Mouse (Mus musculus) mature B cell (primary cell): ENCODE measurements around the gene Galnt12.

Source experiments
- in situ Hi-C: fragments of 300-500 bp; cut with MboI; formaldehyde crosslinking; loops from 2 replicates; pipeline ENCODE4 v1.14.3; 2019

Galnt12 gene

GRCm38 (mm10) chr4:47103561-47103960, 11.9 kb downstream of the Galnt12 start:
- in situ Hi-C loops = no loop called here

DNA sequence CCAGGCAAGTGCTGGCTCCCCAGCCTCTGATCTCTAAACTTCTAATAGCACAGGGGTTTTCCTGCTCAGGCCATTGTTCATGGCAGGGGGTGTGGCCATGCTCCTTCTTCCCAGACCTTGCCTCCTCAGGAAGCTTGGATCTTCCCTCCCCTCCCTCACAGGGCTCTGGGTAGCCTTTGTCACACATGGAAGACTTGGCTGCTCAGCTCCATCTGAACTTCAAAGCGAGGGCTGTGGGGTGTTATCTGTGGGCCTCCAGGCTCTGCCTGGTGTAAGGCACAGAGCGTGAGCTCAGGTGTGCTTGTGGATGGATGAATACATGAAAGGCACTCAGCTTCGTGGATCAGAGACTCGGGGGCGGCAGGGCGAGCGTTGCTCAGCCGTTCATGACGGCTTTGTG, 20.2 kb downstream of the Galnt12 start:
- in situ Hi-C loops = no loop called here

- in situ Hi-C loops = no loop called here
Measured at GRCm38 (mm10) chr4:47112560-47112959, 20.9 kb downstream of the Galnt12 start.

- in situ Hi-C loops = no loop called here
Measured at GRCm38 (mm10) chr4:47122051-47122706, 30.5 kb downstream of the Galnt12 start.

DNA sequence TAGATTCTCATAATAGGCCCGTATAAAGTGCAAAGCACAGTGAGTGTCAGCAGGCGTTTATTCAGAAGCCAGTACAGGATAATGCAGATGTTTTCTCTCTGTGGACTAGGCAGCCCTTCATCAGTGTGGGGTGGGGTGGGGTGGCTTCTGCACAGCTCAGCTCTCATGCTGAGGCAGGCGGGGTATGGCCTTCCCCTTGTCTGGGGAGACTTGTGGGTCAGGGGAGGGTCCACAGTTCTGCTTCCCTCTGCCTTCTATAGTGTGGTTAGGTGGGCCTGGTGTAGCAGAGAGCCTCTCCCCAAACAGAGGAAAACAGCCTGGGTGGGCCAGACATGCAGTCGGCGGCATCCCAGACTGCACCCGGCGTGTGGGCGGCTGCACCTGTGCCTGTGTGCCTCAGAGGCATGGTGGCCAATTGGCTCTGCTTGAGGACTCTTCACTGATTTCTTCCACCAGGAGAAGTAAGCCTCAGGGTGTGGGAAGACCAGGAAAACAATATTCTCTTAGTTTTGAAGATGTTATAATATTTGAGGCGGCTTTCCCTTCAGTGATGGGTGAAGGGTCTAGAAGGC, 32.5 kb downstream of the Galnt12 start:
- in situ Hi-C loops = no loop called here

DNA sequence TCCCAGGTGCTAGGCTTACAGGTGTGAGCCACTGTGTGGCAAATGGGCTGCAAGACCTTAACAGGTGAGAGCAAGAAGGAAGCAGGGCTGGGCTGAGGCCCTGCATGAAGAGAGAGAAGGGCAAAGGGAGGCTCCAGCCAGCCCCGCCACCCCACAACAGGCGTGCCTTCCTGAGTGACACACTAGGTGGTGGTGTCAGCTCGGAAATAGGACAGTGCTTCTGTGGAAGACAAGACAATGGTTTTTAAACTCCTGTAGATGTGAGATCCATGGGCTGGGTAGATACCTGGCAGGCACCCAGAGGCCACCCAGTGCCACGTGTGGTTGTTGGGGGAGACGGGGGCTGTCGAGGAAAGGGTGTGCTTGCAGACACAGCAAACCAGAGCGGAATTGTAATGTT, 36.8 kb downstream of the Galnt12 start:
- in situ Hi-C loops = no loop called here

GRCm38 (mm10) chr4:47129572-47129971, 37.9 kb downstream of the Galnt12 start:
- in situ Hi-C loops = no loop called here

DNA sequence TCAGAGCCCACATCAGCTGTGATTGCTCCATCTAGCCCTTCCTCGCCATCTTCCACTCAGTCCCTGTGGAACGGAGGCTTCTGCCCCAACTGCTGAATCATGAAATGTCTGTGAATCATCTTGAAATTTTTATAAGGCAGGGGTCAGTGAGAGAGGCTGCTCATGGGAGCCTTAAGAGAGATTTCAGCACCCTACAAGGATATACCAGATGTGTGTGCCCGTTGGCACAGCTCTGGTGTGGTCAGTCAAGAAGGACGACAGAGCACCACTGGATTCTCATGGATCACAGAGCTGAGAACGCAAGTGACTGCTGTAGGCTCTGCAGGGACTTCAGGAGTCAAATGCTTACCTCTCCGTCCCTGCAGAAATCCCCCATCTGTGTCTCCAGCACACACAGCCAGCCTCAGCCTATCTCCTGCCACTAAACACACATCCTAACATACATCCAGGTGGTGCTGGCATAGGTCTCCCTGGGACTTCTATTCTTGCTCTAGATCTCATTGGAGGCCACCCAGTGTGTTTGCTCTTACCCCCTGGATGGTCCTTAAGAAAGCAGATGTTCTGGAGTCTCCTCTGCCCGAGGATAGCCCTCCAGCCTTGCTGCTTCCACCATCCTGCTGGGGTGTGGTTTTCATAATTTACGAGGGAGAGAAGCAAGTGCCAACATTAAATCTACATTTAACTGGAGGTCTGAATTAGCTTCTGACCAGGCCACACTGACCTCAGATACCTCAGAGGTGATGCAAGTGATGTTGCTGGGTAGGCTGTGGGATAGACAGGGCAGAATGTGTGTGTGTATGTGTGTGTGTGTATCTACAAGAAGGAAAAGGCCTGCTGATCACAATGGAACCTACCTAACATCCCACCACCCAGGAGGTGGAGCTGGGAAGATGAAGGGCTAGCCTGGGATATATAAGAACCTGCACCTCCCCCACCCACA, 38.7 kb downstream of the Galnt12 start:
- in situ Hi-C loops = no loop called here

GRCm38 (mm10) chr4:47131931-47132330, 40.2 kb downstream of the Galnt12 start:
- in situ Hi-C loops = no loop called here

GRCm38 (mm10) chr4:47132413-47132812, 40.7 kb downstream of the Galnt12 start:
- in situ Hi-C loops = no loop called here

- in situ Hi-C loops = no loop called here
Measured at GRCm38 (mm10) chr4:47136699-47137101, 45.0 kb downstream of the Galnt12 start.

DNA sequence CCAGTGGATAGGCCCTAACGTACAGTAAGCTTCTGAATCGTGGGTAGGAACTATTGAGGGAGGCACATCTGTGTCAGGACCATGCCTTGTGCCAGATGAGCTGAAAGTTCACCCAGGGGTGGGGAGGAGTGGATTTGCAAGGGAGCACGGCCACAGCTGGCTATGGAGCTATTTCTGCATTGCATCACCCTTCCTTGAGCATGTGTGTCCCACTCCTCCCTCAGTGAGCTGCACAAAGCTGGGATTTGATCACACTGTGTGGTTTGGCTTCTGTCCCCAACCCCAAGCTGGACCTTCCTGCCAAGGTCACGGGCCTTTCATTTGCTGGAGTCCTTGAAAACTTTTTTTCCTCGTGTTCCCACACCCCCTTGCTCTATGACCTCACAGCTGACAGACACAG, 45.8 kb downstream of the Galnt12 start:
- in situ Hi-C loops = no loop called here

DNA sequence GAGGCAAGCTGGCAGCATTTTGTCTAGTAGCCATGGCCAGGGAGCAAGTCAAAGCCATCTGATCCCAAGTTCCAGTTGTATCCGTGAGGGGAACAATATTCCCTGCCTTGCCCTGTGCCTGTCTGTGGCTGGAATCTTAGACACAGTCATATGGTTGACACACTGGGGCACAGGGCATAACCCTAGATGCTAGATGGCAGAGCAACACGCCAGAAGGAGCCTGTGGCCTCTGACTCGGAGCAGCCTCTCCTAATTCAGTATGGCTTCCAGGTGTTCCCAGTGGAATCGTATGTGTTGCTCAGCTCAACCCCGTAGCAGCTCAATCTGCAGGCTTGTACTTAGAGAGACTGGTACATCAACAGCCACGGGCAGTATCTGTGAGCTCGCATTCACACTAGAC, 46.7 kb downstream of the Galnt12 start:
- in situ Hi-C loops = no loop called here

- in situ Hi-C loops = no loop called here
Measured at GRCm38 (mm10) chr4:47138967-47139777, 47.5 kb downstream of the Galnt12 start.

DNA sequence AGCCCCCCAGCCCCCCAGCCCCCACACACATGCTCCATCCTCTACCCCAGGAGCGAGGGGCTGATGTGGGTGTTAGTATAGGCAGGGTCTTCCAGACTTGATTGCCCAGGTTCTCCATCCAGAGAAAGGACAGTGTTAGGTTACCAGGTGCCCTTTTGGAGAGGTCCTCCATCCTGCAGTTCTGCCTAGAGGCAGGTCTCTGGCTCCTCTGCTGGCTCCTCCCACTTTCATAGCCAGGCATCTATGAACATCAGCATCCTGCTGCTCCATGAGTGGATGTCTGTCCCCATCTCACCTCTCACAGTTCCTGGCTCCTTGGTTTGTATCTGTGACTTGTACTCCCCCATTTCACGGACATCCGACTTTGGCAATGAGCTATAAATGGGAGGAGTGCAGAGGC, 48.6 kb downstream of the Galnt12 start:
- in situ Hi-C loops = no loop called here

- in situ Hi-C loops = no loop called here
Measured at GRCm38 (mm10) chr4:47141444-47142154, 49.9 kb downstream of the Galnt12 start.

GRCm38 (mm10) chr4:47143849-47144248, 52.1 kb downstream of the Galnt12 start:
- in situ Hi-C loops = no loop called here

GRCm38 (mm10) chr4:47145341-47145740, 53.6 kb downstream of the Galnt12 start:
- in situ Hi-C loops = no loop called here

- in situ Hi-C loops = no loop called here
Measured at GRCm38 (mm10) chr4:47146561-47146960, 54.9 kb downstream of the Galnt12 start.

DNA sequence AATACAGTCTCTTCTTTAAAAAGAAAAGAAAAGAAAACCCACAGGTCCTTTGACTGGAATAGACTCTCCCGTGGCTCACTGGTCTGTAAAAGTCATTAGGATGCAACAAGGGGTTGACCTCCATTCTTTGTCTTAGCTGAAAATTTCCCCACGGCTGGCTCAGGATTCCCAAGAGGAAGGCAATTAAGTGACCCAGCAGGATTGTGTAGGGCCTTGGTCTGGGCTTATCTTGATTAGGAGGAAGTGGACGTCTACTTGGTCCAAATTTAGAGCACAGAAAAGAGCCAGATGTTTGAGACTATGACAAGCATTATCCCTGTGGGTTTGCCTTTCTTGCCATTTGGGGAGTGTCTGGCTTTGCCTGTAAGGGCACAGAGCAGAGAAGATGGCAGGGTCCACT, 58.3 kb downstream of the Galnt12 start:
- in situ Hi-C loops = no loop called here

GRCm38 (mm10) chr4:47150806-47151205, 59.1 kb downstream of the Galnt12 start:
- in situ Hi-C loops = no loop called here
